Mouse (Mus musculus) intestine, embryonic 16.5 days (tissue): ENCODE data around the gene Zfp358. TPM values are rescaled to one million over a fixed set of nuclear protein-coding genes. Genes with fewer than 3 reads are reported as not detected.

ENCODE experiments used
- ATAC-seq: fragments of 200-750 bp; cut with Nextera tagmentation; 2 replicates; pipeline ENCODE4 v1.8.0; 2017; ENCODE audit warnings: moderate TSS enrichment, moderate library complexity
- H3K27ac ChIP-seq: fragments of 300-500 bp; sonication (generic); 2 replicates; pipeline ENCODE4 v1.5.1; 2014; ENCODE audit warnings: mild to moderate bottlenecking, low read length
- H3K27me3 ChIP-seq: fragments of 300-500 bp; sonication (generic); replicated peaks from 2 replicates; pipeline ENCODE4 v1.6.1; 2014; ENCODE audit warnings: low read length, control low read depth, mixed read lengths; ENCODE audit not compliant: control insufficient read depth, insufficient read depth
- H3K36me3 ChIP-seq: fragments of 300-500 bp; sonication (generic); 2 replicates; pipeline ENCODE4 v1.6.1; 2014; ENCODE audit warnings: low read length, control low read depth; ENCODE audit not compliant: control insufficient read depth, insufficient read depth
- H3K4me1 ChIP-seq: fragments of 300-500 bp; sonication (generic); 2 replicates; pipeline ENCODE4 v1.6.1; 2014; ENCODE audit warnings: low read length, control low read depth, mixed read lengths; ENCODE audit not compliant: control insufficient read depth, insufficient read depth
- H3K4me2 ChIP-seq: fragments of 300-500 bp; sonication (generic); 2 replicates; pipeline ENCODE4 v1.6.1; 2014; ENCODE audit warnings: low read depth, low read length, control low read depth
- H3K4me3 ChIP-seq: fragments of 300-500 bp; sonication (generic); 2 replicates; pipeline ENCODE4 v1.5.1; 2014; ENCODE audit warnings: mild to moderate bottlenecking, low read length
- H3K9ac ChIP-seq: fragments of 300-500 bp; sonication (generic); 2 replicates; pipeline ENCODE4 v1.6.1; 2014; ENCODE audit warnings: low read depth, low read length
- H3K9me3 ChIP-seq: fragments of 300-500 bp; sonication (generic); 2 replicates; pipeline ENCODE4 v1.6.1; 2016; ENCODE audit warnings: low read length, control low read depth; ENCODE audit not compliant: control insufficient read depth
- whole genome bisulfite sequencing: fragments of 180-500 bp; shearing (Covaris S2); extraction: QIAGEN DNeasy Blood & Tissue Kit; methylation state at CpG from one replicate; pipeline ENCODE4 v1.1.7; 2014; 5-methylcytosine and 5-hydroxymethylcytosine counted together
- polyA plus RNA-seq: library from polyadenylated mRNA; unstranded; fragments of >200 nt; fragmentation: Nextera tagmentation; extraction: Ambion mirVana; gene quantifications from 2 replicates; pipeline ENCODE4 v1.2.1, GENCODE M21; 2015

Gene Zfp358
- polyA plus RNA-seq: 30.3 and 31.4 TPM in 2 replicates

DNA sequence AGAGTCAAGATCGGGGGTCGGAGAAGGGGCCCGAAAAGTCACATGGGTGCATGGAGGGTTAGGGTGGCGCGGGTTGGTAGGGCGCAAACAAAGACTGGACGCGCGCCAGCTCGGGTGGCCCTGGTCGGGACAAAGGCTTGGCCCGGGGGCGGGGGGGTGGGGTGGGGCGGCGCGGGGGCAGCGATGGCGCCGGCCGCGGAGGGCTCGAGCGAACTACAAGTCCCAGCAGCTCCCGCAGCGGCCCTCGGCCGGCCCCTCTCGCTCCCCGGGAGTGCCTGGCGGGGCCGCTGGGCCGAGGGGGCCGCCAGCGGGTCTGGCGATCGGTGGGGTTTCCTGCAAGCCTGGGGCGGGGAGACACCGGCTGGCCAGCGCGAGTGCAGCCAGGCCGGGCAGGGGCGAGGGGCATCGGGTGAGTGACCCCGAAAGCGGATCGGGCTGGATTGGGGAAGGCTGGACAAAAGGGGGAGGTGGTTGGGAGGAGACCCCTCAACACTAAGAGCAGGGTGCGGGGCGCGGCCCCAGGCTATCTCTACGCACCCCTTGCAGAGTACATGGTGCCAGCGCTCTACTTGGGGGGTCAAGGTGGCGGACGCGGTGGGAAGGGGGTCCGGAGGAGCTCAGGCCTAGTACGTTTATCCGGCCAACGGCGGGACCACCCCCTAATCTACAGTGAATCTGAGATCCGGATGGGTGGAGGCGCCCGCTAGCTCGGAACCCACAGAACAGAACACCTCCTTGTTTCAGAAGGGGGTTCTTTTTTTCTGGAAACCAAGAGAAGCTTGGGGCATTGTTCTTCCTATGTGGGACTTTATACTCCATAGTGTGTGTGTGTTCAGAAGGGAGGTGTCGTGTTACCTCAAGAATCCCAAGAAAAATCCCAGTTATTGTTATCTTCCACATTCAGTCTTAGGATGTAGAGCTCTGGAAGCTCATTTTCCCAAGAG, at the start of gene Zfp358:
TSS of gene Zfp358 (plus strand) at position 238 of the 944 bp plus-strand sequence.
- no peaks in the 10 kb centered on the region for H3K9me3 ChIP-seq
- peak within 1 kb of the TSS; percentile 73 for H3K27ac ChIP-seq
- H3K27me3 ChIP-seq: no peaks in the 10 kb centered on the region
- WGBS: 2% methylated on average over 62 of the region's 64 CpGs
- peak within 1 kb of the TSS; percentile 99 for H3K9ac ChIP-seq
- peak within 1 kb of the TSS; percentile 65 for H3K4me2 ChIP-seq
- peak within 1 kb of the TSS; percentile 83 for H3K4me3 ChIP-seq
- peaks cover 5% of the 10 kb centered on the region for H3K4me1 ChIP-seq
- ATAC-seq: peak; percentile 94
- H3K36me3 ChIP-seq: peaks cover 13% of the 10 kb centered on the region

DNA sequence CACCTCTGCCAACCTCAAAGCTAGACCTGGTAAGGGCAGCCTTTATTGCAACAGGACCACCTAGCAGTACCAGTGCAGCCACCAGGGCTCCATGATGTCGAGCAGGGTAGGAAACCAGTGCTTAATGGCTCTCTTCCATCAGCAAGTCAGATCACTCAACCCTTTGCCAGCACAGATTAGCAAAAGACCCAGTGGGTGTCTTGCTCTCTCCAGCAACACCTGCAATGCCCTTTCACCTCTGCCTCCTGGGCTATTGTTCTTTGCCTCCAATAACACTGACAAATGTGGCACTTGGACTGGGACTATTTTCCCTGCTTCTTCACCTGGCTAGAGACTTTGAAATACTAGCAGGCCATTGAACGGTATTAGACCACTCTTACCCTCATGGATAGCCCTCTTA, 43.7 kb upstream of the Zfp358 start:
- no peak for ATAC-seq
- WGBS: 90% methylated on average over 2 of the region's 2 CpGs
- H3K4me3 ChIP-seq: no peak overlapping the region
- no peaks in the 10 kb centered on the region for H3K9me3 ChIP-seq
- H3K9ac ChIP-seq: no peak overlapping the region
- no peaks in the 10 kb centered on the region for H3K27me3 ChIP-seq
- no peak overlapping the region for H3K4me2 ChIP-seq
- no peak overlapping the region for H3K27ac ChIP-seq
- peaks cover 22% of the 10 kb centered on the region for H3K36me3 ChIP-seq
- no peaks in the 10 kb centered on the region for H3K4me1 ChIP-seq

- no peaks in the 10 kb centered on the region for H3K9me3 ChIP-seq
- H3K27me3 ChIP-seq: no peaks in the 10 kb centered on the region
- peak; percentile 62; the same call in 1 of the 2 replicates for ATAC-seq
- peaks cover 25% of the 10 kb centered on the region for H3K36me3 ChIP-seq
- 30% methylated on average over 5 of the region's 5 CpGs for WGBS
- no peak overlapping the region for H3K4me2 ChIP-seq
- no peak overlapping the region for H3K27ac ChIP-seq
- H3K9ac ChIP-seq: no peak overlapping the region
- no peak overlapping the region for H3K4me3 ChIP-seq
- no peaks in the 10 kb centered on the region for H3K4me1 ChIP-seq
Measured at GRCm38 (mm10) chr8:3450670-3451069, 42.3 kb upstream of the Zfp358 start.

- 96% methylated on average over 25 of the region's 25 CpGs for WGBS
- no peaks in the 10 kb centered on the region for H3K27me3 ChIP-seq
Measured at GRCm38 (mm10) chr8:3451992-3452391, 40.9 kb upstream of the Zfp358 start.

GRCm38 (mm10) chr8:3463248-3463647, 29.7 kb upstream of the Zfp358 start:
- Histone ChIP-seq H3K27ac (no peak overlapping the region), H3K4me2 (no peak overlapping the region), H3K4me1 (peaks cover 6% of the 10 kb centered on the region), H3K9ac (no peak overlapping the region), H3K27me3 (no peaks in the 10 kb centered on the region), H3K36me3 (no peaks in the 10 kb centered on the region), H3K4me3 (no peak overlapping the region), H3K9me3 (no peaks in the 10 kb centered on the region)
- WGBS: 87% methylated on average over 2 of the region's 2 CpGs
- ATAC-seq: no peak

More at GRCm38 (mm10) chr8:3451992-3452391, 40.9 kb upstream of the Zfp358 start:
- Histone ChIP-seq H3K9me3 (no peaks in the 10 kb centered on the region), H3K27ac (no peak overlapping the region), H3K4me2 (no peak overlapping the region), H3K9ac (no peak overlapping the region), H3K4me1 (no peaks in the 10 kb centered on the region), H3K4me3 (no peak overlapping the region), H3K36me3 (peaks cover 31% of the 10 kb centered on the region)
- no peak for ATAC-seq

DNA sequence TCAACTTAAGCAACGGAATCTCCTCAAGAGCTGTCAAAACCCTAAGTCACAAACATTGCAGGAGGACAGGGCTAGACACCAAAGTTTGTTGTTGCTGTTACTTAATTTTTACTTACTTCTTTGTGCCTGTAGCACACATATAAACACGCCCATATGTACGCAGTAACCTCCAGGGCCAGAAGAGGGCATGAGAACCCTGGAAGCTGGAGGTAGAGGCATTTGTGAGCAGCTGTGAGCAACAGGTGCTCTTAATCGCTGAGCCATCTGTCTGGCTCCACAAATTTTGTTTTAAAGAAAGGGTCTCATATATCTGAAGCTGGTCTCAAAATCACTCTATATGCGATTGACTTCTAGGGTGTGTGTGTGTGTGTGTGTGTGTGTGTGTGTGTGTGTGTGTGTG, 28.6 kb upstream of the Zfp358 start:
- Histone ChIP-seq H3K27me3 (no peaks in the 10 kb centered on the region), H3K9ac (no peak overlapping the region), H3K4me1 (peaks cover 6% of the 10 kb centered on the region), H3K4me2 (no peak overlapping the region), H3K27ac (no peak overlapping the region), H3K4me3 (no peak overlapping the region), H3K9me3 (no peaks in the 10 kb centered on the region), H3K36me3 (no peaks in the 10 kb centered on the region)
- ATAC-seq: 0 out of 2 replicates have a peak, but pooled peaks have one; percentile 26
- WGBS: 46% methylated on average over 5 of the region's 5 CpGs

- WGBS: 4% methylated on average over 32 of the region's 32 CpGs
- ATAC-seq: peak; percentile 98
- no peaks in the 10 kb centered on the region for H3K27me3 ChIP-seq
Measured at GRCm38 (mm10) chr8:3467006-3467885, 25.7 kb upstream of the Zfp358 start, which contains the start of gene Pex11g. Gene Pex11g (minus strand): TSS chr8:3467680.

DNA sequence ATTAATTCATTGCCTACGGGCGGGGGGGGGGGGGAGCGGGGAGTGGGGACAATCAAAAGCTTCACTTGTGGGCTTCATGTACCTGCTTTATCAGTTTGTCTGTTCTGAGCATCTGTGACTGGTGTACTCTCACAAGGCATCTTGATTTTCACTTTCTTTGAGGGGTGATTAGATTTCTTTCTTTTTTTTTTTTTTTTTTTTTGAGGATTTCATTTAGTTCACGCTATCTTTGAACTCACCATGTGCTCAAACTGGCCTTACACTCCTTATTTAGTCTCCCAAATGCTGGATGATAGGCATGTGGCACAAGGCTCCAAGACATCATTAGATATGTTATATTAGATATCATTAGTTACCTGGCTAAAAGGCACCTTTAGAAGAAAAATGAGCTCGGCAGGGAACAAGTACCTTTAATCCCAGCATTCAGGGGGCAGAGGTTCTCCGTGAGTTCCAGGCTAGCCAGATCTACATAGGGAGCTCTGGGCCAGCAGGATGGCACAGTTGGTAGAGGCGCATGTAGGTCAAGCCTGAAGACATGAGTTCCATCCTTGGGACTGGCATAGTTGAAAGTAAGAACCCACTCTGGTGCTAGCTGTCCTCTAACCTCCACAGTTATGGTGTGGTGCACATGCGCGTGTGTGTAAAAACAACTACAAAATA, 24.9 kb upstream of the Zfp358 start:
- Histone ChIP-seq H3K9me3 (no peaks in the 10 kb centered on the region), H3K27me3 (no peaks in the 10 kb centered on the region), H3K36me3 (no peaks in the 10 kb centered on the region), H3K4me3 (peak overlapping the region; percentile 62), H3K4me1 (peaks cover 6% of the 10 kb centered on the region), H3K27ac (peak overlapping the region; percentile 76), H3K9ac (peak overlapping the region; percentile 81), H3K4me2 (peak overlapping the region; percentile 63)
- ATAC-seq: no peak
- WGBS: 57% methylated on average over 9 of the region's 9 CpGs

More at GRCm38 (mm10) chr8:3467006-3467885, 25.7 kb upstream of the Zfp358 start, which contains the start of gene Pex11g:
- H3K27ac ChIP-seq: peak within 1 kb of the TSS; percentile 76
- no peaks in the 10 kb centered on the region for H3K9me3 ChIP-seq
- peak within 1 kb of the TSS; percentile 63 for H3K4me2 ChIP-seq
- H3K4me3 ChIP-seq: peak within 1 kb of the TSS; percentile 62
- no peaks in the 10 kb centered on the region for H3K36me3 ChIP-seq
- H3K9ac ChIP-seq: peak within 1 kb of the TSS; percentile 81
- peaks cover 6% of the 10 kb centered on the region for H3K4me1 ChIP-seq
